Comparison of ENCODE assay signal across 1 mouse cellular context in the genomic region with DNA sequence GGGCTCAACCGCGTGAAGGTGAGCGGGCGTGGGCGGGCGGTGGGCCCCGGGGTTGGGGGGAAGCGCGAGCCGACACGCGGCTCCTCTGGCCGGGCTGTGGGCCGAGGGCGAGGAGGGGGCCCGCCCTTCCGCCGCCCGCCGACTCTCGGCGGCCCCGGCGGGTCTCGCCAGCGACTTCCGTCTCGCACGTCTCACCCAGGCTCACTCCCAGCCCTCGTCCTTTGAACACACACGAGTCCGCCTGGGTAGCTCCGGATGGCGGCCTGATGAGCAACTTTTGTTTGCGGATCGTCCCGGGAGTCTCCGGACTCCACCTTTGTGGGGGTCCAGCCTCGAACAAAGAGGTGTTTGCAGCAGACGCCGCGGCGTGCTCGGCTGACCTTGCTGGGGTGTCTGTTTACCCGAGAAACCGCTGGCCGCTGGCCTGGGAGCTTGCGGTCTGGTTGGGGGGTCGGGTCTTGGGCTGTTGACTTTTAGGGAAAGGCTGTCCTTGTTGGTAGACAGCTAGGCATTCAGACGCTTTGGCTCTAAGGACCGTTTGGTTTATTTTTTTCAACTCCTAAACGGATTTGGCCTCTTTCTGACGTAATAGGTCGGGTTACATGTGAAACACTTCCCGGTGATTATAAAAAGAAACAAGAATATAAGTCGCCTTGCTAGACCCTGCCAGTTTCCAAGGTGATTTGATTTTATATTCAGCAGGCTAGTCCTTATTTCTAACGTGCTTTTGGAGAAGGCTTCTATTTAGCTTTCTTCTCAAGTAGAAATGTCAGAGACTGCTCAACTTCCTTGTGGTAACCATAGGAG.
TF ChIP-seq lines count a peak whose summit lies in the region.

No protein-coding gene starts in this region.

TF ChIP-seq in C2C12, 6 proteins besides CTCF, POLR2A, EP300 and RAD21 (continued from another document):
- TF ChIP-seq MYOD1 (IDR thresholded peaks at IDR 0.05; ENCODE audit: control insufficient read depth, insufficient read length, low read depth) (no peak), FOSL1 (IDR thresholded peaks at IDR 0.05; ENCODE audit: insufficient read depth, low read length, poor library complexity, severe bottlenecking) (no peak), MAX (IDR thresholded peaks at IDR 0.05) (no peak)
